Mouse (Mus musculus): ENCODE measurements at regions not wholly inside any gene's neighbourhood (a gene's known extent, or its start where the extent isn't known, plus 50 kb on each side); places are given as distances from the start of the nearest gene placed in this dataset.

- TF ChIP-seq CTCF (IDR thresholded peaks at IDR 0.05; ENCODE audit: insufficient read depth, low read length): no peak
- no peak for TF ChIP-seq POLR2A (IDR thresholded peaks at IDR 0.05; ENCODE audit: borderline replicate concordance, extremely low read depth, low read depth, low read length)
Observed at GRCm38 (mm10) chr1:137584104-137584675, 591.3 kb downstream of the Ptprc start.

All from lung, adult 2 months (tissue).